Mouse (Mus musculus) v-Abl transformed pro-B cells (cell line): ENCODE data around the gene Cep162.

Source experiments
- in situ Hi-C, 2 experiments: fragments of 400-800 bp; cut with MboI; formaldehyde crosslinking; loops; one replicate each; pipeline ENCODE4 v1.15.1; 2025; ENCODE audit not compliant: unreplicated experiment in 2 of 2

Gene Cep162

GRCm38 (mm10) chr9:87254903-87255695, at the start of gene Cep162:
Cep162 (minus strand) TSS chr9:87255536.
- in situ Hi-C loops: loop anchor here (5.0 to 25.0 kb wide), 7 partner anchors 233 to 1468 kb away; partner anchors contain the start of genes Zfp949 (in 2 of the 2), Cyb5r4 (in 1 of the 2), Dop1a (in 1 of the 2) and Ube2cbp (in 1 of the 2)

- in situ Hi-C loops: no loop called here
Observed at GRCm38 (mm10) chr9:87303196-87303595, 47.9 kb upstream of the Cep162 start.

- in situ Hi-C loops: no loop called here
Observed at GRCm38 (mm10) chr9:87298900-87299299, 43.6 kb upstream of the Cep162 start.

GRCm38 (mm10) chr9:87297522-87297921, 42.2 kb upstream of the Cep162 start:
- in situ Hi-C loops: no loop called here

GRCm38 (mm10) chr9:87255696-87256030, 327 bp upstream of the Cep162 start:
- in situ Hi-C loops: loop anchor here (5.0 to 25.0 kb wide), 6 partner anchors 668 to 1468 kb away; partner anchors contain the start of genes Zfp949 (in 2 of the 2), Dop1a (in 1 of the 2) and Ube2cbp (in 1 of the 2)

GRCm38 (mm10) chr9:87248118-87248517, 7.2 kb downstream of the Cep162 start:
- in situ Hi-C loops: loop anchor here (5.0 to 25.0 kb wide), 6 partner anchors 153 to 1511 kb away; partner anchors contain the start of gene Ibtk (in 1 of the 2)

GRCm38 (mm10) chr9:87247678-87248077, 7.7 kb downstream of the Cep162 start:
- in situ Hi-C loops: loop anchor here (5.0 to 25.0 kb wide), 6 partner anchors 153 to 1510 kb away; partner anchors contain the start of gene Ibtk (in 1 of the 2)

GRCm38 (mm10) chr9:87213204-87213603, 42.1 kb downstream of the Cep162 start:
- in situ Hi-C loops: no loop called here

- in situ Hi-C loops: no loop called here
Observed at GRCm38 (mm10) chr9:87210830-87211339, 44.5 kb downstream of the Cep162 start.

- in situ Hi-C loops: no loop called here
Observed at GRCm38 (mm10) chr9:87202431-87202830, 52.9 kb downstream of the Cep162 start.

GRCm38 (mm10) chr9:87200919-87201318, 54.4 kb downstream of the Cep162 start:
- in situ Hi-C loops: no loop called here

GRCm38 (mm10) chr9:87200426-87200825, 54.9 kb downstream of the Cep162 start:
- in situ Hi-C loops: no loop called here

- in situ Hi-C loops: no loop called here
Observed at GRCm38 (mm10) chr9:87198036-87198435, 57.3 kb downstream of the Cep162 start.

- in situ Hi-C loops: no loop called here
Observed at GRCm38 (mm10) chr9:87197277-87197676, 58.1 kb downstream of the Cep162 start.

GRCm38 (mm10) chr9:87193721-87194120, 61.6 kb downstream of the Cep162 start:
- in situ Hi-C loops: no loop called here

- in situ Hi-C loops: no loop called here
Observed at GRCm38 (mm10) chr9:87187336-87187735, 68.0 kb downstream of the Cep162 start.

GRCm38 (mm10) chr9:87182231-87182630, 73.1 kb downstream of the Cep162 start:
- in situ Hi-C loops: no loop called here

- in situ Hi-C loops: no loop called here
Observed at GRCm38 (mm10) chr9:87178534-87178933, 76.8 kb downstream of the Cep162 start.

- in situ Hi-C loops: no loop called here
Observed at GRCm38 (mm10) chr9:87171517-87171916, 83.8 kb downstream of the Cep162 start.

- in situ Hi-C loops: no loop called here
Observed at GRCm38 (mm10) chr9:87170891-87171290, 84.4 kb downstream of the Cep162 start.

- in situ Hi-C loops: no loop called here
Observed at GRCm38 (mm10) chr9:87169144-87169543, 86.2 kb downstream of the Cep162 start.

GRCm38 (mm10) chr9:87168051-87168450, 87.3 kb downstream of the Cep162 start:
- in situ Hi-C loops: no loop called here
